Mouse (Mus musculus) left cerebral cortex, postnatal 10 days (tissue): ENCODE measurements at regions not wholly inside any gene's neighbourhood (a gene's known extent, or its start where the extent isn't known, plus 50 kb on each side); places are given as distances from the start of the nearest gene placed in this dataset.

Experiments used
- DNase-seq, 2 experiments: peaks; one replicate each; pipeline ENCODE4 v3.0.0; 2021 to 2022; ENCODE audit warnings: low spot score in 2 of 2, mixed read lengths in 1 of 2; ENCODE audit errors: extremely low spot score in 1 of 2
- intact Hi-C: fragments of 180-260 bp; cut with DNase I; formaldehyde crosslinking; loops from one replicate; pipeline ENCODE4 v1.15.1; 2025

DNA sequence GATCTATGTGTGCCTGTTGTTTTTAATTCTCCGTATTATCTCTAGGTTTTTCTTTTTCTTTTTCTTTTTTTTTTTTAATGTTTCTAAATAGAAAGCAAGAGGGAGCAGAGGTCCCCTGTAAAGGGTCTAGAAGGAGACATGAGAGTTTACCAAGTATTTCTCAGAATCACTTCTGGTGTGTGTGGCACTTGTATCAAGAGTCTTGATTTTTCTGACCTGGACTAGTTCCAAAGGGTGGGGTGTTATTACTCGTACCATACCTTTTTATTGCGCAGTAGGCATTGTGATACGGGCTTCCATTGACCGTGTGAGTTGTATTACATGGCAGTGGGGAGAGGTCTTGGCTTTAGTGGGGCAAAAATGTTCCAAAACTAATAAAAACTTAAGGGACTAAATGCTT lies 63.2 kb upstream of the Bmp6 start:
- intact Hi-C loops: no loop called here

DNA sequence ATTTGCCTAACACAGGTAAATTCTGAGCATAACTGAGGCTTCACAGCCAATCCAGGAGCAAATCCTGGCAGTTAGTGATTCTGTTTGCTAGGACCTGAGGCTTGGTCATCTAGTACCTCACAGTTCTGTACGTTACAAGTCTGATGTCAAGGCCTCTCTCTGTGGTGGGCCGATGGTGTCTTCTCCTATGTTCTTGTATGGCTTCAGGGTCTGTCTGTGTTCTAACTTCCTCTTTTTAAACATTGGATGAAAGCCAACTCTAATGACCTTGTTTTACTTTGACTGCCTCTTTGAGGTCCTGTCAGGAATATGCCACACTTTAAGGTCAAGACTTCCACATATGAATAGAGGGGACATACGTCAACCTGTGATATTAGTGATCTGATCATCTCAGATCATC lies 56.9 kb upstream of the Bmp6 start:
- no peak for DNase-seq
- intact Hi-C loops: no loop called here

More for the DNA sequence above, 63.2 kb upstream of the Bmp6 start:
- DNase-seq: no peak

DNA sequence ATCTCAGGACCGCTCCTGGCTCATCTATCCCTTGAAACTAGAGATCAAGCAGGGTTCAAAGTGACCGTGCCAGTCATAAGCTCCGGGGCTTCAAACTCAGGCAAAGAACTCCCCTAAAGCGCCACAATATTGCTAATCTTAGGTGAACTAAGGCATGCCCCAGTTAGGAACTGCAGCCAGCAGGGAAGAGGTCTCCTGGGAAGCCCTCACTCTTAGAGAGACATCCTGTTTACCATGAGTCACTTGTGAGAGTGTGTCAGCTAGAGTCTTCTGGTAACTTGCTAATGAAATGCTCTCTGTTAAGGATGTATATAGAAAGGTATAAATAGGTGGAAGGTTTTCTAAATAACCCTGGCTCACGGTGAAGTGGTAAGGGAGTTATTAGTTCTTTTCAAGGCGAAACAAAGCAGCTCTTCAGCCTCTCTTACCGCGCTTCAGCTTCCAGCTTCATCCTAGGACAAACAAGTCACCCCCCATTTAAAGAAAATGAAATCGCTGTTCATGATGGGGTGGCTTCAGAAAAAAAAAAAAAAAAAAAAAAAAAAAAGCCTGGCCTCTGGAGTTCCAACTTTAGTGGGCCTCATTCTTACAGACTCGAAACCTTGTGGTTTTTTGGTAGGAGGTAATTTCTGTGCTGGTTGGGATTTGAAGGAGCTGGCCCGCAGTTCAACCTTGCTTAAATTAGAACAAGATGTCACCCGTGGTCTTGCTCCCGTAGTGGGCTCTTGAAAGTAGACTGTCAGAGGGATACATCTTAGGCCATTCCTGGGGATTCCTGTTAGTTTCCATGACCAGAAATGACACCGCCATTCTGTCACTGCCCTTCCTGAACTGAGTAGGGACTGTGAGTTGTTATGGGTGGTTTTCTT lies 56.1 kb upstream of the Bmp6 start:
- intact Hi-C loops: no loop called here
- DNase-seq: no peak

DNA sequence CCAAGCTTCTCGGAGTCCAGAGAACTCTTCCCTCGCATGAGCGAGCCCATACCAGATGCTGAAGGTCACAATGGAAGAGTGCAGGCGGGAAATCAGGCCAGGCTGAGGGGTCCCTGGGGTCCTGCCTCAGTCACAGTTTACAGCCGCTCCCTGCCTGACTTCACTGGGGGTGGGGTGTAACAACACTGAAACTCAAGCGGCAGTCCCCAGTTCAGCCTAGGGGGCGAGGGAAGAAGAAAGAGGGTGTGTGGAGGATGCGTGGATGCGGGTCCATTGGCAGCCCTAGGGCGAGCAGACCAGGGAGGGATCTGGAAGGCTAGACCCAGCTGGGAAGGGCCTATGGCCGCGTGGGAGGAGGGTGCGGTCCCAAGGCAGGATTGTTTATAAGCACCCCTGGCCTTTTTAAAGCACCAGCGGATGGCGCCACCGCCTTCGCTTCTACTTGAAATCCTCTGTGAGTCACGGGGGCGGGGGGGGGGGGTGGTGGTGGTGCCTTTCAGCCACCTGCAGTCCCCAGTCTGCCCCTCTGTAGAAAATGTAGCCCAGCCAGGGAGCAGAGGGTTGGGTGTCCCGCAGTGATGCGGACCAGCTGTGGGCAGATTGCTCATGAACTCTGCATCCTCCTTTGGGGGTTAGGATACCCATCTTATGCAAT lies 54.5 kb upstream of the Bmp6 start:
- peak in 1 of 2 experiments; percentile 57 for DNase-seq
- intact Hi-C loops: no loop called here

DNA sequence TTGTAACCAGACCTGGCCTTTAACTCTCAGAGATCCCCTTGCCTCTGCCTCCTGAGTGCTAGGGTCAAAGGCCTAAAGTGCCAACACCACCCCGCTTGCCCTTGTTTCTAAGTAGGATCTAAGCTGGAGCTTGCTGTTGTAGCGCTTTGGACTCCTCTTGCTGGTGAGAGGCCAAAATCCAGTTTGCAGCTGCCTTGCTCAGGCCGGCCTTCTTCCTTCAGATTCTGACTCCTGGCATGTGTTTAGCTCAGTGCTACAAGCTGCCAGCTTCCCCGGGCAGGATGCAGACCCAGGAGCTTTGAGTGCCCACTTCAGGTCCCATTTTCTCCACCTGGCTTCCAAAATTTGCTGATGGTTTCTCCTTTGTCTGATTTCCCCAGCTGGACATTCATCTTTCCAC lies 53.4 kb upstream of the Bmp6 start:
- no peak for DNase-seq
- intact Hi-C loops: no loop called here
